Mouse (Mus musculus): ENCODE data around the gene Med18.
A peak's percentile ranks its signal among the peaks of the same experiment; 100 is the strongest.
"Not testable (repeated sequence)": the region's sequence is repeated elsewhere in the genome, so short reads cannot be mapped to it uniquely, and the experiment has no call there.

Gene Med18

GRCm38 (mm10) chr4:132482104-132482503, 18.4 kb upstream of the Med18 start:
- DNase-seq (ENCODE audit: low spot score in 2 of 2): not testable (repeated sequence)

- DNase-seq (ENCODE audit: low spot score in 2 of 2): no peak
Observed at GRCm38 (mm10) chr4:132477833-132478232, 14.1 kb upstream of the Med18 start.

GRCm38 (mm10) chr4:132475895-132476878, 12.5 kb upstream of the Med18 start:
- DNase-seq (ENCODE audit: low spot score in 2 of 2): no peak

GRCm38 (mm10) chr4:132474631-132475030, 10.9 kb upstream of the Med18 start:
- no peak for DNase-seq (ENCODE audit: low spot score in 2 of 2)

GRCm38 (mm10) chr4:132473411-132473810, 9.7 kb upstream of the Med18 start:
- no peak for DNase-seq (ENCODE audit: low spot score in 2 of 2)

GRCm38 (mm10) chr4:132469873-132470272, 6.2 kb upstream of the Med18 start:
- no peak for DNase-seq (ENCODE audit: low spot score in 2 of 2)

GRCm38 (mm10) chr4:132464255-132464613, 513 bp upstream of the Med18 start:
- DNase-seq (ENCODE audit: low spot score in 2 of 2): no peak

- no peak for DNase-seq (ENCODE audit: low spot score in 2 of 2)
Observed at GRCm38 (mm10) chr4:132462836-132463235, 885 bp downstream of the Med18 start.

- DNase-seq (ENCODE audit: low spot score in 2 of 2): no peak
Observed at GRCm38 (mm10) chr4:132460225-132460624, 3.5 kb downstream of the Med18 start.

- no peak for DNase-seq (ENCODE audit: low spot score in 2 of 2)
Observed at GRCm38 (mm10) chr4:132455561-132455960, 8.2 kb downstream of the Med18 start.

- DNase-seq (ENCODE audit: low spot score in 2 of 2): no peak
Observed at GRCm38 (mm10) chr4:132455146-132455545, 8.6 kb downstream of the Med18 start.

GRCm38 (mm10) chr4:132454216-132454615, 9.5 kb downstream of the Med18 start:
- DNase-seq (ENCODE audit: low spot score in 2 of 2): no peak

GRCm38 (mm10) chr4:132449778-132450177, 13.9 kb downstream of the Med18 start:
- no peak for DNase-seq (ENCODE audit: low spot score in 2 of 2)

- no peak for DNase-seq (ENCODE audit: low spot score in 2 of 2)
Observed at GRCm38 (mm10) chr4:132446105-132446504, 17.6 kb downstream of the Med18 start.

GRCm38 (mm10) chr4:132444516-132444915, 19.2 kb downstream of the Med18 start:
- no peak for DNase-seq (ENCODE audit: low spot score in 2 of 2)

- no peak for DNase-seq (ENCODE audit: low spot score in 2 of 2)
Observed at GRCm38 (mm10) chr4:132437857-132438256, 25.9 kb downstream of the Med18 start.

GRCm38 (mm10) chr4:132432717-132433372, 30.9 kb downstream of the Med18 start:
- no peak for DNase-seq (ENCODE audit: low spot score in 2 of 2)

GRCm38 (mm10) chr4:132428022-132428542, 35.6 kb downstream of the Med18 start:
- DNase-seq (ENCODE audit: low spot score in 2 of 2): peak; percentile 50 to 51

GRCm38 (mm10) chr4:132427493-132427892, 36.2 kb downstream of the Med18 start:
- DNase-seq (ENCODE audit: low spot score in 2 of 2): no peak

GRCm38 (mm10) chr4:132426021-132426420, 37.7 kb downstream of the Med18 start:
- DNase-seq (ENCODE audit: low spot score in 2 of 2): no peak

GRCm38 (mm10) chr4:132424765-132425164, 39.0 kb downstream of the Med18 start:
- DNase-seq (ENCODE audit: low spot score in 2 of 2): peak in 1 of 2 experiments; percentile 9

GRCm38 (mm10) chr4:132421923-132422782, 41.6 kb downstream of the Med18 start, which contains the start of gene Phactr4:
TSS of gene Phactr4 (minus strand) at chr4:132422489.
- DNase-seq (ENCODE audit: low spot score in 2 of 2): peak; percentile 80 to 87

Measured in spleen, postnatal 14 days (tissue).